Mouse (Mus musculus) liver, embryonic 14.5 days (tissue): ENCODE results near the gene Slc44a1.

Experiments
- CTCF ChIP-seq: IDR thresholded peaks from 2 replicates; pipeline ENCODE4 v1.5.1; 2016; ENCODE audit warnings: antibody characterized with exemption, low read depth, control low read depth
- EP300 ChIP-seq: IDR thresholded peaks from 2 replicates; pipeline ENCODE4 v1.6.1; 2016; ENCODE audit warnings: antibody characterized with exemption, low read depth

DNA sequence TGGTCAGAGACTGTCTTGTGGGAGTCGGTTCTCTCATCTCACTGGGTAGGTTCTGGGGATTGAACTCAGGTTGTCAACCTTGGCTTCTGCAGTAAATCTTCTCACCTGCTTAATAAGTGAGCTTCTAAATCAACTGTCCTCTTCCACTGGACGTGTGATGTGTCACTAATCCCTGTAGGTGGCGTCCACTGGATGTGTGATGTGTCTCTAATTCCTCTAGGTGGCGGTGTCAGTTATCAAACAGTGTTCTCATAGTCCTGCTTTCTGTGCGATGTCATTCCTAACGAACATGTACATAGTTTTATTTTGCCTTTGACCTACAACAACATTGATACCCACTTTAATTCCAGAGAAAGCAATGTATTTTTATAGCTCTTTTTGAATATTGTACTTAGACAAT, 160.2 kb downstream of the Slc44a1 start:
- TF ChIP-seq CTCF (peak; percentile 78), EP300 (no peak)
